Mouse (Mus musculus): ENCODE results near the gene Dnajb4.
"Not testable (repeated sequence)": the region's sequence is repeated elsewhere in the genome, so short reads cannot be mapped to it uniquely, and the experiment has no call there.

Gene Dnajb4

DNA sequence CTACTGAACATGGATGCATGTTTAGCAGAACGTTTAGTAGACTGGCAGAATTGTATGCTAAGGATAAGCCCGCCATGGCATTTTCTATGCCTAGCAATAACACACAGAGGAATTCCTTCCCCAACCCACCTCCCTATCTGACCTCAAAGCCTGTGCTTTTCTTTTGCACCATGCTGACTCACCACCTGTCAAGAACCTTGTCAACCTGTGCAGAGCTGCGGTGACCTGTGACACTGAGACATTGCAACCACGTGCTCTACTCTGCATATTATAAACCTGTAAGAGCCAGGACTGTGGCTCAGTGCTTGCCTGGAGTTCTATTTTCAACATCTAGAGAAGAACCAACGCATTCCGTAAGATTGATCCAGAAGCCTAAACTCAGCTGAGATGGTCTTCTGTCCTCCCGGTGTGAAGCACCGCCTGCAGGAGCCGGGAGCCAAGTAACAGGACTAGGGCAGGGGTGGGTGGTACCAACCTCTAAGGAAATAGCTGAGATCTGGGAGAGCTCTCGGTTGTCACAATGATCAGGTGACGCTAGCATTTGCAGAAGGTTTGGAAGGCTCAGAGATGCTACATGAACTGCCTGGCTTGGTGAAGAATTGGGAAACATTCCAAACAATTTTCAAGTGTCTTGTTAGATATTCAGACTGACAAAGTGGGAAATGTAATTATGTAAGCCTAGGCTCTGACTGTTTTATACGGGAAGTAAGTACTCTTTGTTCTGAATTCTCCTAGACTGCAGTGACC lies 62.8 kb downstream of the Dnajb4 start:
- peak; percentile 26 for DNase-seq (ENCODE audit: low read depth)

DNA sequence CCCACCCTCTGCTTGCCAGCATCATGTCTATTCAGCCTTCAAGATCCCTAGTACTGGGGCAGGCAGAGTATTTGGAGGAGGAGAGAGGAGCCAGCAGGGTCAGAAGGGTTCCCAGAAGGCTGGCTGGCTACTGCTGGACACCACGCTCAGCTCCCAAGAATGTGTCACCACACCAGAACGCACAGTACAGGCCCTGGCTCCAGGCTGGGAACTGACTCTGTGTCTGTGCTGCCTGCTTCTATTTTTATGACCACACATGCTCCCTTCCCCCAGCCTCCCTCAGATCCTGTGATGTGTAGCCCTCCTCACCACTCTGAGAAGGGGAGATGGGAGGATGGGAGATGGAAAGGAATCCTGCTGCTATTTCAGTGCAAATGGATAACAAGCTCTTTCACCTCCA lies 64.9 kb downstream of the Dnajb4 start:
- DNase-seq (ENCODE audit: low read depth), result no peak

DNA sequence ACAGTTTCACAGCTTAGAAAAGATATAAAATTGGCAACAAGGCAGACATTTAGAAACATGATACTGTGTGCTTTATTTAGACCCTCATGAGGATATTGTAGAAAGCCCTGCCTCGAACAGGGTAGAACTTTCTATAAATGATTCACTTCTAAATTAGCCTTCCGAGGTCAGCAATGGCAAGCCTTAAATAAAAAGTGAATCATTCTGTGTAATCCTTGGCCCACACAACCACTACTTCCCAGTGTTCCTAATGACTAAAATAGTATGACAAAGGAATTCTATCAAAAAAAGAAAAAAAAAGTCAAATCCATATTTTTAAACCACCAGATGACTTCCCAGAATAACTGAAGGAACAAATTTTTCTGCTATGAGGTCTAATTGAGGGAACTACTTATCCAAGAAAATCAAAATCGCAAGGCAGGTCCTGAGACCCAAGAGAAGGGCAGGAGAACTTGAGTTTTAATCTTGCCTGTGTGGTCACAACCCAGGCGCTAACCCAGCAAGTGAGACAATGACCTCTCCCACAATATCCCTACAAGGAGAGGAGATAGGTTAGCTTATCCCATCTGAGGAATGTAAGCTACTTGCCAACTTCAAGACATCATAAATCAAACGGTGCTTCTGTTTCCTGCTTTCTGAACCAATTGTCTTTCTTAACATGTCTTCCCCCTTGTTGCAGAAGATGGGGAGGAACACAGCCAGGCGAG lies 67.0 kb downstream of the Dnajb4 start:
- DNase-seq (ENCODE audit: low read depth), result no peak

DNA sequence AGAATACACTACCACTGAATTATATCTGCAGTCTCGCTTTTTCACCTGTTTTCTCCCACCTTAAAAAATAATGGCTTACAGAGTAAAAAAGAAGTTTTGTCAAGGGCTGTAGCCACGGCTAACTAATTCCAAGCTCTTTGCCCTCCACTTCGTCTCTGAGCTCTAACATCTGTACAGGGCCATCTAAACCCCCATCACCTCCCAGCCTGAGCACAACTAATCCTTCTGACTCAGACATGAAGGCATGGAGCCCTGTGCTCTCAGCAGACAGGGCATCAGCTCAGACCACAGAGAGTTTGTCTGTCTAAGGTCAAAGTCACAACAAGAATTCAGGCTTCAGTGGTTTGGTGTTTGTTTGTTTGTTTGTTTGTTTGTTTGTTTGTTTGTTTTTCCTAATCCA lies 68.0 kb downstream of the Dnajb4 start:
- DNase-seq (ENCODE audit: low read depth), result no peak

DNA sequence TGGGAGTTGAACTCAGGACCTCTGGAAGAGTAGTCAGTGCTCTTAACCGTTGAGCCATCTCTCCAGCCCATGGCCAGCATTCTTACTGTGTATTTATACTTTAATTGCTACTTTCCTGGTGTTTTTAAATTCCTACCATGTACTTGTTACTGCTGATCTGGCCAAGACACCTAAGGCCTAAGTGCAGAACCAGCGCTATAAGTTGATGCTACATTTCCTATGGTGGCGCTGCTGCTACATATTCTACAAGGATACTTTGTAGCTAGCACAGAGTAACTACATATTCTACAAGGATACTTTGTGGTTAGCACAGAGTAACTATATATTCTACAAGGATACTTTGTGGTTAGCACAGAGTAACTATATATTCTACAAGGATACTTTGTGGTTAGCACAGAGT lies 70.8 kb downstream of the Dnajb4 start:
- peak; percentile 53 for DNase-seq (ENCODE audit: low read depth)

DNA sequence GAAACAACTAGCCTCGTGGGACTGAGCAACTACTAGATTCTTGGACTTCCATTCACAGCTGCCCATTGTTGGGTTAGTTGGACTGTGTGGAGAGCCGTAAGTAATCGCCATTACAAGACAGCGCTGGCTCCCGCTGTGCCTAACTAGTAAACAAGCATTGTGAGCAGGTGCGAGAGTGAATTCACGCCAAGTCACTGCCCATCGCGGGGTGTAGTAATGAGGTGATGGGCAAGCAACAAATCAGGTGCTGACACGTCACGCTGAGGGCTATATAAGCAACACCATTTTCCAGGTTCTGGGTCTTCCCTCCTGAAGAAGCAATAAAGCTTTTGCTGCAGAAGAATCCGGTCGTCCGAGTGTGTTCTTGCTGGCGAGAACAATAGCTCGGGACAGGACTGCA lies 74.0 kb downstream of the Dnajb4 start:
- DNase-seq (ENCODE audit: low read depth), result not testable (repeated sequence)

DNA sequence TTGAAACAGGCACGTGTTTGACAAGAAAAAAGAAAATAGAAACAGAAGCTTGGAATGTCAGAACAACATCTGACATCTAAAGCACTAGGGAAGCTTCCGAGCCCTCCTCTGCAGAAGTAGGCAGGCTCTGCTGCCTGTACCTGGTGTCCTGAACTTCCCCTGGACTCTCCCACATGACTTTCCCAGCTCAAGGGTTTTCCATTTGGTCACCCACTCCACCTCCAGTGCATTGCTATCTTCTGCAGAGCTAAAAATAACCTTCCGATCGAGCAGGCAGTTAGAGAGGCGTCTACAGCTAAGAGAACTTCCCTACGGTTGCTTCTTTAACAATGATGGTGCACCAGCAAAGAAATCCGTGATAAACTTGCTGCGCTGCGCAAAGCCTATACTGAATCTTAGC lies 76.5 kb downstream of the Dnajb4 start:
- no peak for DNase-seq (ENCODE audit: low read depth)

DNA sequence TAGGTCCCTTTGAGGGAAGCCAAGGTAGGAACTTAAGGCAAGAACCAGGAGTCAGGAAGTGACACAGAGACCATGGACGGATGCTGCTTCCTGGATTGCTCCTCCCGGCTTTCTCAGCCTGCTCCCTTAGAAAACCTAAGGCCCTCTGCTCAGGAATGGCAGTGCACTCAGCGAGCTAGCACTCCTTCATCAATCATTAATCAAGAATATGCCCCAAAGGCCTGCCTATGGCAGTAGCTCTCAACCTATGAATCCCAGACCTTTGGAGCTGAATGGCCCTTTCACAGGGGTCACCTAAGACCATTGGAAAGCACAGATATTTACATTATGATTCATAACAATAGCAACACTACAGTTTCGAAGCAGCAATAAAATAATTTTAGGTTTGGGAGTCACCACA lies 79.1 kb downstream of the Dnajb4 start:
- no peak for DNase-seq (ENCODE audit: low read depth)

DNA sequence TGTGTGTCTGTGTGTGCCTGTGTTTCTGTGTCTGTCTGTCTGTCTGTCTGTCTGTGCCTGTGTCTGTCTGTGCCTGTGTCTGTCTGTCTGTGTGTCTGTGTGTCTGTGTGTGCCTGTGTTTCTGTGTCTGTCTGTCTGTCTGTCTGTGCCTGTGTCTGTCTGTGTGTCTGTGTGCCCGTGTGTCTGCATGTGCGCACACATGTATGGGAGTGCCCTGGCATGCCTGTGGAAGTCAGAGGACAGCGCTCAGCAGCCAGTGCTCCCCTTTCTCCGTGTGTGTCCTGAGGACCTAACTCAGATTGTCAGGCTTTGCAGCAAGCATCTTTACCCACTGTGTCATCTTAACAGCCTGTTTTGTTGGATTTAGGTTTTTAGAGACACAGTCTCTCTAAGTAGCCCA lies 80.7 kb downstream of the Dnajb4 start:
- DNase-seq (ENCODE audit: low read depth), result not testable (repeated sequence)

DNA sequence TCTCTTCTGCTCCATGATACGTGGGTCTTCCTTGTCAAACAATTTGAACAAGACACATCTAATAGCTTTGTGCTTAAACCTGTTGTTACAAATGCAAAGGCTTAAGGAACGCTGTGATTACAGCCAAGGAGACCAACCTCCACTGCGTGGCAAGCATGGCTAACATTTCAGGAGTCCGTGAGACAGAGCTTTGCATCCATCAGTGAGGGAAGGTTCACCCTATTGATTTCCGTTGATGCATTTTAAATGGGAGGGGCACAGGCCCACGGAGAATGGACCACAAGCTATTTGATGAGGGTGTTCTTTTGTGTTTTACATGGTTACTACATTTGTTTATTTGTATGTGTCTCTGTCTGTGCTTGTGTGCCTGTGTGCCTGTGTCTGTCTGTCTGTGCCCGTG lies 81.5 kb downstream of the Dnajb4 start:
- DNase-seq (ENCODE audit: low read depth), result no peak

Measured in 416B (cell line).